Mouse (Mus musculus) adrenal gland, adult (tissue): ENCODE measurements around the gene Primpol.

ENCODE experiments used
- DNase-seq, 2 experiments: peaks; one replicate each; pipeline ENCODE4 v3.0.0; 2022 to 2023; ENCODE audit warnings: low spot score in 1 of 2; ENCODE audit not compliant: inconsistent age in 2 of 2

The Primpol gene

DNA sequence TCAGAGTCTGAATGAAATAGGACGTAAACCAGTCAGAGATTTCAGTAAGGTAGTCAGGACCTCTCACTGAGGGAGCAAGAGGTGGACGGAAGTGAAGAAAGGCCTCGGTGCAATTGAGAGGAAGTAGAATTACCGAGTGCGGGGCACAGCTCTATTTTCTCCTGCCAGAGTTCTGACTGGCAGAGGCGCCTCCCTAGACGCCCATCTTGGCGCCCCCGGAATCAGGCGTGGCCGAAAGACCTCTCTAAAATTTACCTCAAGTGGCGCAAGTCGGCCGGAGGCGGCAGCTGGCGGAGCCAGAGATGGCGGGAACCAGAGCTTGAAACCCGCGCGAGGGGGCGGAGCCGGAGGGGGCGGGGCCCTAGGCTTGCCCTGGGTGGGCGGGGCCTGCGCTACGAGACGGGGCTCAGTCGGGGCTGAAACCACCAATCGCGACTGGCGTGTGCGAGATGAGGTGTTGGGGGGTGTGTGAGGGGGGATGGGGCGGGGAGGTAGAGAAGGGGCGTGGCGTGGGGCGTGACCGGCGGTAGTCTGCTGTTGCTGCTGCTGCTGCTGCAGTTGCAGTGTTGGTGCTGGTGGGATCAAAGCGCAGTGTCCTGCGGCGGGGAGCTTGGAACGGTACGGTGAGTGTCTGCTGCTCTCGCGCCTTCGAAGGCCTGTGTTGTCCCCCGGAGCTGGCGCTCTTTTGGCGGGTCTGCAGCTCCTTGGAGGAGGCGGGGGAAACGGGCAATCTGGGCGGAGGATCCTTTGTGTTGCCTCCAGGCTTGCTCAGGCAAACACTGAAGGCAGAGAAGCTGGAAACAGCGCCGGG is at the start of gene Primpol, which contains the start of gene Casp3:
Gene Primpol (minus strand): TSS at position 334 of the 811 bp plus-strand sequence.
Gene Casp3 (plus strand): TSS at position 413 of the 811 bp plus-strand sequence.
- DNase-seq: peak; percentile 97 to 100

DNA sequence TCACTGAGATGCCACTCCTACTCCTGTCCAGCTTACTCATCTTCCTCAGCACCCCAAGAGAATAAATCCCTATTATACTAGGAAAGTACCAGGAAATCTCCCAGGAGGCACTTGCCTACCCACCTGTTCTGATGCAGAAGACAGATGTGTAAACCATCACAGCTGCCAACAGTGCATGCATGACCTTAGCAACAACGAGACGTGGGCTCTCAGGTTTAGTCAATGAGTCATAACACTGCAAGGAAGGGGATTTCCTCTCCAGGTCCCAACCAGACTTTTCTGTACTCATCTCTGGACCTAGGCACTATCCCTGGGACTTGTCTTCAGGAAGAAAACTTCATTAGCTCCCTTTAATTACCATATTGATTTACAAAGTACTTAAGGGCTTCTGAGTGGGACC is 38.9 kb upstream of the Primpol start:
- no peak for DNase-seq

DNA sequence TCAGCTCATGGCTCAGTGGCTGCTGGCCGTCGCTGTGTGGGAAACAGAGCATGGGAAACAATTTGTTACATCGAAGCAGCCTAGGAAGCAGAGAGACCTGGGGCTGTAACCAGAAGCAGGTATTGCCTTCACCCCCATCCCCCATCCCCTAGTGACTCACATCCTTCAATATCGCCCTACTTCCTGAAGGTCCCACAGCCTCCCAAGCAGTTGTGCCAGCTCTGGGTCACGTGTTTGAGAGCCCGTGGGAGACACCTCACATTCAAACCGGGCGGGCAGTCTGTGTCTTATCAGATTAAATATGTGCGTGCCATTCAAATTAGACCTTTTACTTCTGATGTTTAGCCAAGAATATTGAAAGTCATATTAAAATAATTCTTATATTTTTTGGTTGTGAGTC is 34.9 kb upstream of the Primpol start:
- peak; percentile 64 to 88 for DNase-seq

DNA sequence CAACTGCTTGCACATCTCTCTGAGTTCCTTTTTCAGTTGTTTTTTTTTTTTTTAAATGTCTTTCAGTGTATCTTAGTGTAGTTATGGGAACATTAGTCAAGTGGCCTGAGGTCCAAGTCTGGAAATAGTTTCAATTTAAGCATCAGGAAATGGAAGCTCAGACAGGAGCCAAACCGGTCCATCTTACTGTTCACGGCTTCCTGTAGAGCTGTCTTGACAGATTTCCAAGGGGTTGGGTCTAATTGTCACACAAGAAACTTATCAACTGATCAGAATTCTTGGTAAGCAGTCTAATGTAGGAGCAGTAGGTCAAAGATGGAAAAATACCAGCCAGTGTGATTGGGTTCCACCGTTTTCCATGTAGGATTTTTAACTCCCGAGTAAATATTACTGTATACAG is 31.4 kb upstream of the Primpol start:
- DNase-seq: peak in 1 of 2 experiments; percentile 30

DNA sequence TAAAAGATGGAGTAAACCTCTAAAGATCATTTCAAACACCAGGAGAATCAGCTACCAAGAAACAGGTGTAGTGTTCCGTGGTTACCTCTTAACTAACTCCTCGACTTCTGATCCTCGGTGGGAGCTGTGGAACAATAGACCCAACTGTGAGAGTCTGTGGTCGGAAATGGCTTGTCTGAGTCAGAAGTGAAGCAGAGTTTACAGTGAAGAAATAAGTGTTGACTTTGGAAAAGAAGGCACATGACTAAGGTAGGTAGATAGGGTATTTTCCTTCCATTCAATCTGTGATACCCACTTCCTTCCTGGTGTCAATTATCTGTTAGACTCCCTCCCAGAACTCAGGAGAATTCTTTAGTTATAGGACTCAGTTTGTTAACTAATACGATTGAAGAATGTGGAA is 24.3 kb upstream of the Primpol start:
- DNase-seq: no peak

DNA sequence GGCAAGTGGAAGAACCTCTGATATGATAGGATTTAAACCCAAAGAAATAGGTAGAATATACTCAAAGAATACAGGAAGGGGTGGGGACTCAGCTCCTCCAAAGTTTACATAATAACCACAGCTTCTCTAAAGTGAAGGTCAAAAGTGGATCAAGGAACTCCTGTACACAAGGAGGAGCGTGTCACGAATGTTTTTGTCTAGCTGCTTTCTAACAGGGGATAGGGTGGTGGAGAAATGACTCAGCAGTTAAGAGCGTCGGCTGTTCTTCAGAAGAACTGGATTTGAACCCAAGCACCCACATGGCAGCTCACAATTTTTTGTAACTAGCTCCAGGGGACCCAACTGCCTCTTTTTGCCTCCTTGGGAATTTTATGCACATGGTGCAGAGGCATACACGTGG is 22.8 kb upstream of the Primpol start:
- no peak for DNase-seq

DNA sequence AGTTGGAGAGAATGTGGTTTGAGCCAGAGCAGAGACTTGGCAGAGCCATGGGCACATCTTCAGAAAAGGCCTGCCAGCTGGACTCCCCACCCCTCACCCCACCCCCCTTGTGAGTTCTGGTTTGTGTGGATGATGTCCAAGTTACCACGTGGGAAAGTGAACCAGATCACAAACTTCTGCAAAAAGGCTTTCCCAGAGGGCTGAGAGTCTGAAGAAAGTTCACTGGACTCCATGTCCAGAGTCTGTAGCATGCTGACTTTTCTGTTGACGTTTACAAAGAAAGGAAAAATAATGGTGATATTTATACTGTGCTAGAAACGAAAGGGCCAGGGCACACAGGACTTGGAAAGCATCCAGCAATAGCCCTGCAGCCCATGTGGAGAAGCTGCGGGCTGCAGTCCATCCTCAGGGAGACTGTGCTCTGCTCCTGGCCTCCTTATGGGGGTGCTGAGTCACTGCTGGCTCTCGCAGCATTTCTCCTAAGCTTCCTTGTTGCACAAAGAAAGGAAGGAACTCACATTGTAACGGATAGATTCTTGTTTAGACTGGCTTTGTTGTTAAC is 22.1 kb upstream of the Primpol start:
- DNase-seq: peak; percentile 62 to 75

DNA sequence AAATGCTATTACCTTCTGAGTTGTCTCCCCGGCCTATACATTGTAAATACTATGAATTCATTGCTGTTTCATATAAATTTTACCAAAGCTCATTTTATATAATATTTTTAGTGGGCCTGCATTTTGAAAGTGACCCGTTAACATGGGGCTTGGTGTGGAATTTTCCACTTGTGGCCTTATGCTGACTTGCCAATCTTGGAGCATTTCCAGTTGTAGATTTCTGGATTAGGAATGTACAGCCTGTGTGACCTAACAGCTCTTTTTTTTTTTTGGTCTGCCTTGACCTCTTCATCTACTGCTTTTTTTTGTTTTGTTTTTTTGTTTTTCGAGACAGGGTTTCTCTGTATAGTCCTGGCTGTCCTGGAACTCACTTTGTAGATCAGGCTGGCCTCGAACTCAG is 13.9 kb upstream of the Primpol start:
- DNase-seq: no peak

DNA sequence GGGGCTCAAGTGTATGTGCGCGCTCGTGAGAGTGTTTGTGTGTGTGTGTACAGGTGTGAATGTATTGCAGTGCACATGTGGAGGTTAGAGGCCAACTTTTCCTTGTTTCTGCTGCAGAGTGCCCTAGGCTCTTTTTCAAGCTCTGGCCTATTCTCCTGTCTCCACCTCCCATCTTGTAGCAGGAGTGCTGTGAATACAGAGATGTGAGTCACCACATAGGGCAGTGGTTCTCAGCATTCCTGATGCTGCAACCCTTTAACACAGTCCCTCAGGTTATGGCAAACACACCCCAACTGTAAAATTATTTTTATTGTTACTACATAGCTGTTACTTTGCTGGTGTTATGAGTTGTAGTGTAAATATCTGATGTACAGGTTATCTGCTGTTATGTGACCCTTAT is 13.4 kb upstream of the Primpol start:
- DNase-seq: no peak

DNA sequence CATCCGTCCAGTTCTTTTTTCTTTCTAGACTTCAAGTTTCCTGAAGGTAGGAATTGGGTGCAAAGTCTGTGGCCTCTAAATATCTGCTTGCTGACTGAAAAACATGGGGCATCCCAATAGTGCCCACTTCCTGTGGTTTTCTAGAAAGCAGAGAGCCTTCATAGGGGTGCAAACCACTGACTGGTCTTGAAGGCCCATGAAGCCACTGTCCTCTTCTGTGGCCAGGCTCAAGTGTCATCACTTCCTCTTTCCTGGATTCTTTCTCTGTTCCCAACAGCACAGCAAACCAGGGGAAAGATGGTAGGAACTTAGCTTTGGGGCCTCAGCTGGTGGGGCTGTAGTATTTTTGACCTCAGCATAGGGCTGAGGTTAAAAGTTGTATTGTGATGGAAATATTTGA is 11.6 kb upstream of the Primpol start:
- DNase-seq: no peak

DNA sequence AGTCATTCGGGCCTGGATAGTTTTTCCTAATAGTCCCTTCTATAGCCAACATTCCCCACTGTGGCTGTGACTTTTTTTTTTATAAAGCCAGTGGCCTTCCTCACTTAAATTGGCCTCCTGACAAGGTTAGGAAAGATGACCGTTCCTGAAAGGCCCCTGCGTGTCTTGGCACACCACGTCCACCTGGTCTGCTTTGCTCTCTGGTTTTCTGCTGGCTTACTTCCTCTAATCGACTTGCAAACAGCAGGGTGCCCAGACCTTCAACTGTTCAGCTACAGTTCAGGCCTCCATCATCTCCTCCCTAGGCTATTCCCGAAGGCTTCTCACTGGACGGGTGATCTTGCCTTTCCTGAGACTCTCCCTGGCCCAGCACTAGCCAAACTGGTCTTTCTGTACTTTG is 10.9 kb upstream of the Primpol start:
- no peak for DNase-seq

DNA sequence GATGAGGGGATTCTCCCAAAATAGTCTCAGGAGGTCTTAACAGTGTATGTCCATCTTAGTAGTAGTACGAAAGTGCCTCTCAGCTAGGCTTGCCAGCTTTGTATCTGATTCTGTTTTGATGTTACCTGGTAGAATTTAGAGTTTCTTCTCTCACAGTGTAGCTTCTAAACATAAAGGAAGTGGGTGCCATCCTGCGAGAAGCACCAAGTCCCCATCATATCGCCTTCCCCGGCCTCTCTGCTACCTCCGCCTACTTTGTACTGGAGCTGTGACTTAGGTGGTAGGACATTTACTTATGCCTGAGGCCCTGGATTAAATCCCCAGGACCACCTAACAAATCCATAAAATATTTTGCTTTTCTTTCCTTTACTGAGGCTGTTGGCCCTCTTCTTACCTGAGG is 9.6 kb upstream of the Primpol start:
- no peak for DNase-seq

DNA sequence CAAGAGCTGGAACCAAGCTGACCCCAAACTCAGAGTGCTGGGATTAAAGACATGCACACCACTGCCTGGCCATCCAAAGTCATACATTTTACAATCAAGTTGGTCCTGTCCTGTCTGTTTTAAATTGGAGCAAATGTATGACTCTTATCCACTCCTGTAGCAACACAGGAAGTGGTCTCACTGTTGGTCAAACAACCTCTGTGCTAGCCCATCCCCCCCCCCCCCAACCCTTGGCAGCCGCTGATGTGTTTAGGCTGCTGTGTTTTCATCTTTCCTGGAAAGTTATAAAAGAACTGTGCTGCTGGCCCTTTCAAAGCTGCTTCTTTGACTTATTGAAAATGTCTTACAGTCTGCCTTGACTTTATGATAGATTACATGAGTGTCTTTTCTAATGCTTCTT is 8.2 kb upstream of the Primpol start:
- no peak for DNase-seq

DNA sequence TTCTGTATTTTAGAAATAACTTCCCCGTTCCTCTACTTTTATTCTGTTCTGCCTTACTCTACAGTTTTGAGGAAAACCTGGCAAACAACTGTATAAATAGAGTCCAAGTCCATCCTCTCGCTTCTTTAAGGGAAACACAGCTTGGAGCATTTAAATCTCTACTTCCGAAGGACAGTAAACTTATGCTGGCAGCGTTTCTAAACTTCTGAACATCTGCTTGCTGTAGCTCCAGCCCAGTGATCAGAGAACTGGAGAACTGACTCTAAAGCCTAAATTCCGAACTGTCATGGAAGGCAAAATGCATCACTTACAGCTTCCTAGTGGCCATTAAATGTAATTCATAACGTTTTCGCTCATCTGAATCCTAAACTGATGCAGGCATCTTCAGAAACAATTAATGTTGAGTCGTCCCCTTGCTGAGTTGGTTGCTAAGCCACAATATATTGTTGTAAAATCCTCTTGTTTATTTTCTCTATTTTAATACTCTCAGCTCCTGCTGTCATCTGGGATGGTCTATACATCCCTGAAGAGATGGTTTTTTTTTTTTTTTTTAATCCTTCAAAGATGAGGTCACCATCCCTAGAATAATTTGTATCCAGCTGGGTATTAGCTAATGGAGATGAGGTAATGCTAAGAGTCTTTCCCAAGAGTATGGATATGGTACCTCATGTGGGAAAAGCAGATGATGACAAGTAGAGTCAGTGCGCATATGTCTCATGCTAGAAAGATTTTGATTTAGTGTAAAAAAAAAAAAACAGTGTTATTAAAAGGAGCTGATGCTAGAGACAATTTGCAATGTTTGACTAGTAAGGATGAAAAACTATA is 5.6 kb upstream of the Primpol start:
- DNase-seq: no peak

DNA sequence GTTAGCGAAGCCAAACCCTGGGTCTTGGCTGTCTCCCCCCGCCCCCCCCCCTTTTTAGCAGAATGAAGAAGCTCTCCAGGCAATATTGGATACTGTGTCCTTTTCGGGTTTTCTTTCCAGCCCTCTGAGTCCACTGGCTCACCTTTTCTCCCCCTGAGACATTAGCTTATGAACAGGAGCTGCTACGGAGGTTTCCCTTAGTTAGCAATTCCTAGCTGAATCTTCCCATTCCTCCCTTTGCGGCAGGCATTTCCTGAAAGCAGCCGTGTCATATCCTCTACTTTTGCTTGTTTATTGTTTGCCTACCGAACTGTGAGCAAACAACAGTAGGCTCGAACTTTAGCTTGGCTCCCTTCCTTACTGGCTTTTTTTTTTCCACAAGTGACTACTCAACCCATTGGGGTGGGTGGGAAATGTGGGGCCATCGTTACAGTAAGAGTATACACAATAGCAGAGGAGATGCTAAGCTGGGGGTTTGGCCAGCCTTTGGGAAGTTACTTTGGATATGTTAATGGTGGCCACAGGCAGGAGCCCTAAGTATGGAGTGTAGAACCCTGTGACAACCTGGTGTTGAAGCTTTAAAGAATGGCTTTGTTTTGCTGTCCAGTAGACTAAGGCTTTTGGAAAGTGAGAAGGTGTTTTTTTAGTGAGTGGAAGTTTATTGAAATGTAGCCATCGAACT is 1.8 kb upstream of the Primpol start:
- DNase-seq: peak in 1 of 2 experiments; percentile 53

DNA sequence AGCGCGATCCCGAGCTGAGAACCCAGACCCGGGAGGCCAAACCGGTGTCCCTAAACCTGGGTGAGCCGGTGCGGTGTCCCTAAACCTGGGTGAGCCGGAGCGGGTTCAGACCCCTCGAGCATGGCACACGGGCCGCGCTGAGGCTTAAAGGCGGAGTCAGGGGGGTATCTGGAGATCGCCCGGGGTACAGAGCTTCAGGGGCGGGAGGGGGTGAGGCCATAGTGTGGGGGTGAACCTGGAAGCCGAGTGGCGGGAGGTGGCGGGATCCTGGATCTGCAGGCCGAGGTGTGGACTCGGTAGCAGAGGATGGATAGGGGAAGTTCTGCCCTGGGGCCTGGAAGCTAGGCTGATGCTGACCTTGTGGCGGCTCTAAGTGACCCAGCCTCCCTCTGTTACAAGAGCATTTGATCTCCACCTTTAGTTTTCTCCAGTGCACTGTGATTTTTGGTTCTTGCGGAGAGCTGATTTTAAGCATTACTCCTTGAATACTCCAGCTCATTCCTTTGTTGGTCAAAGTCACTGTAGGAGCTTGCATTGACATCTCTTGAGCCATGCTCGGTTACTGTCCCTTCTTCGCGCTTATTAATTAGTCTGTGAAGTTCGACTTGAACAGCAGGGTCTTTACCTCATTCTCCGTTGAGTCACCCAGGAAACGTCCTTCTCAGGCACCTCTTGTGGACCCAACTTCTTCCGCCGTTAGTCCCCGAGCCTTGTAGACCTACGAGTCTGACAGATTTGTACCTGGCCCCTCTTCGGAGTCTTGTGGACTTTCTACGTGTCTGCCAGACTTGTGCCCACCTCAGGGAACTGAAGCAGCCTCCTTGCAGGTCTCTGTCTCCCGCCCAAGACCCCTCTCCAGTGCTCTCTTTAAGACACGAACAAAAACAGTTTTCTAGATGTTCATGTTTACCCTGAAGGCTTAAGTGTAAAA is 943 bp upstream of the Primpol start:
- DNase-seq: peak in 1 of 2 experiments; percentile 33

DNA sequence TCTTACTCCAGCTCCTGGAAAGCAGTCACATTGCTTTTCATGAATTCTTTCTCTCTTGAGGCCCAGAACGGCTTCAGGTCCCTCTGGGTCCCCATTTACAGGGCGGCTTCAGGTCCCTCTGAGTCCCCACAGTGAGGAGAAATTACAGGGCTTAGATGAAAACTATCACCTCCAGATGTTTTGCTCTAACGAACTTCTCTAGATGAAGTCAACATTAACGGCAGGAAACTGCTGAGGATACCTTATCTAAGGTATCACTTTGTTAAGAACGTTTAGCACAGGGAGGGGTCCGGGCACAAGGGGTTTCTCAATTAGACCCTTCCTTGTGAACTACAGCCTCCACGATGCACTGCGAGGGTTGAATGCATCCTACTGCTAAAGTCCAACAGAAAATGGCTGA is 1.1 kb downstream of the Primpol start:
- DNase-seq: no peak

DNA sequence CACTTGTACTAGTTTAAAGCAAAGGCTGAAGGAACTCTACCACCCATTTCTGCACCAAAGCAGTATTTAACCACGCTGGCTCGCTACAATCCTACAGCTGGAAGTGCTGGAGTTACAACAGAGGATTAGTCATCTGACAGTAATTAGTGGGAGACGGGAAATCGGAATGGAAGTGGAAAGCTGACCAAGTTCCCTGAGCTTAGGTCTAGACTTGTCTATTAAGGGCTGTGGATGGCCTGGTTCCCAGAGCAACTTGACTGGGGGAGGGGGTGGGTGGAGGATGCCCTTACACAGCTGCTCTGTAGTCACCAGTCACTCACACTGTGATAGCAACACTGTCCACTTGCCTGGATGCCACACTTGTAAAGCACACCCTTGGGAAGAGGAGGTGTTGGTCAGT is 3.6 kb downstream of the Primpol start:
- no peak for DNase-seq

DNA sequence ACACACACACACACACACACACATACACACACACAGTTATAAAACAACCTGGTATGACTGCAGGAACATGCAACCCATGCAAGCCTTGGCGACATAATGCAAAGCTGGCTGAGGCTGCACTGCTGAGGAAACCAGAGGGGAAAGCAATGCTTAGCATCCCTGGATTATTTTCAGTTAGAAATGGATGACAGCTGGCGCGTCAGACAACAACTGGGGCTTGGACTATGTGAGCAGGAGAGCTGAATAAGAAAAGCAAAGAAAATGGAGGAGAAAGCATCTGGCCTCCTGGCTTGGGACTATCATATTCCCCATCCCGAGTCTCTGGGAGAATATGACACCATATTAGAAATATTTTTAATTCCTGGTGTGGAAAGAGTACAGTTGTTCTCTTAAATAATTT is 4.1 kb downstream of the Primpol start:
- no peak for DNase-seq

DNA sequence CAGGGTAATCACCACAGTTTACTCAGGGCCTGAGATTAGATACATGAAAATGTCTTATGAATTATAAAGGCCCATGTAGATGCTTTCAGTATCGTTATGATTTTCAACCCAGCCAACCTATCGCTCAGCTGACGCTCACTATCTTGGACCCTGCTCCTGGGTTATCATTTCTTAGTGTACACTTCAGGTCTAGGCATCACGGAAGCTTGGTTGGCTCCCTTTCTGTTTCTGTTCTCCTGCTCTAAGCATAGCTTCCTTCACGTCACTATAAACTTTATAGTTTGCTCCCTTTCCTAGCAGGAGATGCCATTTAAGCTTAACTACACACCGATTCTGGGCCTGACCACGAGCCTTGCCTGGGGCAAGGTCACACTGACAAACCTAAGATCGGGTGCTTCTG is 5.5 kb downstream of the Primpol start:
- no peak for DNase-seq
